Mouse (Mus musculus) intestine, embryonic 14.5 days (tissue): Measurements from ENCODE around the gene Cptp. TPM values are rescaled to one million over a fixed set of nuclear protein-coding genes. Genes with fewer than 3 reads are reported as not detected.
A peak's percentile ranks its signal among the peaks of the same experiment; 100 is the strongest.

Experiments
- ATAC-seq: fragments of 200-750 bp; cut with Nextera tagmentation; replicated peaks from 2 replicates; pipeline ENCODE4 v1.8.0; 2017; ENCODE audit warnings: low read depth, moderate number of reproducible peaks, moderate TSS enrichment, moderate library complexity; ENCODE audit not compliant: low FRiP score, low TSS enrichment
- DNase-seq: peaks from one replicate; pipeline ENCODE4 v3.0.0-alpha.2; 2018; ENCODE audit warnings: low spot score
- H3K27ac ChIP-seq: fragments of 300-500 bp; sonication (generic); 2 replicates; pipeline ENCODE4 v1.5.1; 2014; ENCODE audit warnings: low read depth, mild to moderate bottlenecking, control low read depth
- H3K27me3 ChIP-seq: fragments of 300-500 bp; sonication (generic); replicated peaks from 2 replicates; pipeline ENCODE4 v1.6.1; 2014; ENCODE audit warnings: low read length, control low read depth; ENCODE audit not compliant: control insufficient read depth, insufficient read depth
- H3K36me3 ChIP-seq: fragments of 300-500 bp; sonication (generic); 2 replicates; pipeline ENCODE4 v1.6.1; 2014; ENCODE audit warnings: low read length, control low read depth; ENCODE audit not compliant: control insufficient read depth, insufficient read depth
- H3K4me1 ChIP-seq: fragments of 300-500 bp; sonication (generic); replicated peaks from 2 replicates; pipeline ENCODE4 v1.6.1; 2014; ENCODE audit warnings: low read length, control low read depth, mixed read lengths; ENCODE audit not compliant: control insufficient read depth, insufficient read depth
- H3K4me2 ChIP-seq: fragments of 300-500 bp; sonication (generic); 2 replicates; pipeline ENCODE4 v1.6.1; 2014; ENCODE audit warnings: low read length
- H3K4me3 ChIP-seq: fragments of 300-500 bp; sonication (generic); 2 replicates; pipeline ENCODE4 v1.5.1; 2014; ENCODE audit warnings: low read depth, low read length, control low read depth, mixed read lengths
- H3K9ac ChIP-seq: fragments of 300-500 bp; sonication (generic); 2 replicates; pipeline ENCODE4 v1.6.1; 2014; ENCODE audit warnings: mild to moderate bottlenecking, low read length
- H3K9me3 ChIP-seq: fragments of 300-500 bp; sonication (generic); 2 replicates; pipeline ENCODE4 v1.6.1; 2016; ENCODE audit warnings: low read length, control low read depth; ENCODE audit not compliant: control insufficient read depth
- WGBS: fragments of 180-500 bp; shearing (Covaris S2); extraction: QIAGEN DNeasy Blood & Tissue Kit; methylation state at CpG from one replicate; pipeline ENCODE4 v1.1.7; 2014; 5-methylcytosine and 5-hydroxymethylcytosine counted together
- polyA plus RNA-seq: library from polyadenylated mRNA; unstranded; fragments of >200 nt; fragmentation: Nextera tagmentation; extraction: Ambion mirVana; gene quantifications from 2 replicates; pipeline ENCODE4 v1.2.1, GENCODE M21; 2014

The Cptp gene
- polyA plus RNA-seq, 1 experiment from 2014 or later, result 21.4 TPM

DNA sequence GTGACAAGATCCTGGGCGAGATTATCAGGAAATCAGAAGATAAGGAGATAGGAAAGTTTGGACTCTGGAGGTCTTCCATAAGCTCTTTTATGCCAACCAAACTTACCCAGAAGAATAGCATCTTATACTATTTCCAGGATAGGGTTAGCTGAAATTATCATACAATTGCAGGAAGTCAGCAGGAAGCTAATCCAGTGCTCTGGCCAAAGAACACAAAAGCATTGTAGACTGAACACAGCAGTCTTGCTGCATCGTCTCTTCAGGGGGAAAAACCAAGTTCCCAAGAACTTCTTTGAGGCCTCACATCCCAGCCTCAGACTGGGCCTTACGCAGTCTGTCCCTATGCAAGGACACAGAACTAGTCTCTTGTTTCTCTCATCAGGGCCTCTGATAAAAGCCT lies 14.3 kb upstream of the Cptp start:
- H3K27ac ChIP-seq, result peak overlapping the region; percentile 34
- H3K36me3 ChIP-seq, result peaks cover 56% of the 10 kb centered on the region
- H3K9me3 ChIP-seq, result no peaks in the 10 kb centered on the region
- ATAC-seq (no peak), DNase-seq (no peak)
- 77% methylated on average over 3 of the region's 3 CpGs for WGBS
- no peak overlapping the region for H3K9ac ChIP-seq
- no peaks in the 10 kb centered on the region for H3K4me1 ChIP-seq
- H3K4me2 ChIP-seq, result no peak overlapping the region
- H3K4me3 ChIP-seq, result no peak overlapping the region
- no peaks in the 10 kb centered on the region for H3K27me3 ChIP-seq

DNA sequence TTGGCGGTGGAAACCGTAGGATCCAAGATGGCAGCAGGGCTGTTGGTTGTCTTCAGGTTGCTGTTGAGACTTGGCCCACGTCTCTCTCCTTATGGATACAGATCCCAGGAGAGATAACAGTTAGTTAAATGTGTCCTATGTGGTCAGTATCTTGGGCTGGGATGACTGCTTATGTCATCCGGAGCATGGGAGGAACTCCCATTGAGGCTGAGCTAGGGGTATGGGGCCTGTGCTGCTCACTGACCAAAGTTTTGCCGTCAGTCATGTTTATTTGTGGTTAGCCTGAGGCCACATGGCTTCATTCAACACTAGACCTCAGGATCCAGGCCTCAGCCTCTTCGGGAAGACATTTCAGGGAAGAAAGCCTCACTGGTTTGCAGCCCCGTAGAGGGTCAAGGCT lies 2.2 kb upstream of the Cptp start:
- Histone ChIP-seq H3K27ac (no peak overlapping the region), H3K4me1 (peaks cover 17% of the 10 kb centered on the region), H3K36me3 (peaks cover 50% of the 10 kb centered on the region), H3K9ac (no peak overlapping the region), H3K27me3 (no peaks in the 10 kb centered on the region), H3K4me2 (no peak overlapping the region), H3K9me3 (no peaks in the 10 kb centered on the region), H3K4me3 (no peak overlapping the region)
- no peak for ATAC-seq
- no peak for DNase-seq
- 83% methylated on average over 7 of the region's 7 CpGs for WGBS

DNA sequence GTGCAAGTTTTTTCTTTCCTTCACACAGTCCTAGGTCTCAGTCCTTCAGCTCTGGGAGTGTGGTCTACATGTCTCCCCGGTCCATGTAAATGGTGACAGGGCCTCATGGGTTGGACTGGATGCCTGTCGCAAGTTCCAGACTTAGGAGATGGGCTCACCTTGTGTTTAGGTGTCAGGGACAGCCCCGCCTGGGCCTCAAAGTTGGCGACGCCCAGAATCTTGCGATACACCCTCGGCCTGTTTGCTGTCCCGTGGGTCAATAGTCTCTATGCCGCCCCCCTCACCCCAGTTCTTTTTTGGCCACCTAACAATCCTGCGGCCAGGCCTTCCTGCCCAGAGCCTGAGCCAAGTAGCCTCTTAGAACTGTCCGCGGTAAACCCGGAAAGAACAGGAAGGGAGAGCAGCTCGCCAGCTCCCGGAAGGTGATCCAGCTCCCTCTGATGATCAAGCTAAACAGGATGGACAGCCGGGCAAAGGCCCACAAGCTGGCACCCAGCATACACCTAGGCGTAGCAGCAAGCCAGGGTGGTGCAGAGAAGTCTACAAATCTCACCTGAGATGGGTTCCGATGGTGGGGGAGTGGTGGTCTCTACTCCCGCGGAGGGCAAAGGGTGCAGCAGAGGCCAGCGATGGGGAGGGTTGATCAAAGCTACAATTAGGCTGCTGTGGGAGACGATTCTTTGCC lies 484 bp downstream of the Cptp start:
- Histone ChIP-seq H3K36me3 (peaks cover 41% of the 10 kb centered on the region), H3K9ac (peak overlapping the region; percentile 66), H3K27me3 (no peaks in the 10 kb centered on the region), H3K4me3 (peak overlapping the region; percentile 73), H3K4me1 (peaks cover 17% of the 10 kb centered on the region), H3K9me3 (no peaks in the 10 kb centered on the region), H3K27ac (no peak overlapping the region), H3K4me2 (peak overlapping the region; percentile 88)
- ATAC-seq (peak; percentile 47), DNase-seq (no peak)
- WGBS, result 8% methylated on average over 22 of the region's 22 CpGs

DNA sequence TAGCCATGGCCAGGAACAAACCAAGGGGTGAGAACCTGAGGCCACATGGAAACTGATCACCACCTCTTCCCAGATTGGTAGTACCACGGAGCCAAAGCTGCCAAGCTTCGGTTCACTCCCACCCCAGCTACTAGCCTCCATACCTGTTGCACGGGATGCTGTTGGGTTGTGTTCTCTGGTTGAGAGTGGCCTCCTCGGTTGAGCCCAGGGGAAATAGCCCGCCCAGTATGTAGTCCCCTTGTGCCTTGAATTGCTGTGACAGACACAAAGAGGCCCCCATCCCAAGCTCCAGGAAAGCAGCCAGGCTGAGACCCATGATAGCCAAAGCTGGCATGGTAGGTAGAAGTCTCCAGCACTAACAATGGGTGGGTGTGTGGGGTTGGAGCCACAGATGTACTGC lies 6.2 kb downstream of the Cptp start, which contains the start of gene Tas1r3:
TSS of gene Tas1r3 (minus strand) at position 362 of the 400 bp plus-strand sequence.
- Histone ChIP-seq H3K9ac (no peak within 1 kb of the TSS), H3K9me3 (no peaks in the 10 kb centered on the region), H3K4me3 (no peak within 1 kb of the TSS), H3K27ac (no peak within 1 kb of the TSS), H3K4me1 (peaks cover under 1% of the 10 kb centered on the region; the same call in 1 of the 2 replicates), H3K36me3 (peaks cover 45% of the 10 kb centered on the region), H3K4me2 (no peak within 1 kb of the TSS), H3K27me3 (no peaks in the 10 kb centered on the region)
- no peak for DNase-seq
- no peak for ATAC-seq
- 78% methylated on average over 5 of the region's 5 CpGs for whole genome bisulfite sequencing

DNA sequence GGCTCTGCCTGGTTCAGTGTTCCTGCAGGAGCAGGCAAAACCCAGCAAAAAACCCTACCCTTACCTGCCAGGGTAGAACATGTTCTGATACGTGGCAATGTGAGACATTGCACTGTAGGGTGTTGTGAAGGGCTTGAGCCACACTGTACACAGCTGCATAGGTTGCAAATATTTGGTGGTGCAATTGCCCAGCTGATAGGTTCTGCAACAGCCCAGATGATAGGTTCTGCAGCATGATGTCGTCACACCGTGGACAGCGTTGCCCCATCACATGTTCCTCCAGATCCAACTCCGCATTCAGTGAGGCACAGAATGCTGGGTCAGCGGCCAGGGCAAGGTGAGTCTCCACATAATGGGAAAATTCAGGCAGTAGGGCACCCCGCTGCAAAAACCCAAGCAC lies 7.5 kb downstream of the Cptp start:
- WGBS, result 90% methylated on average over 7 of the region's 7 CpGs

DNA sequence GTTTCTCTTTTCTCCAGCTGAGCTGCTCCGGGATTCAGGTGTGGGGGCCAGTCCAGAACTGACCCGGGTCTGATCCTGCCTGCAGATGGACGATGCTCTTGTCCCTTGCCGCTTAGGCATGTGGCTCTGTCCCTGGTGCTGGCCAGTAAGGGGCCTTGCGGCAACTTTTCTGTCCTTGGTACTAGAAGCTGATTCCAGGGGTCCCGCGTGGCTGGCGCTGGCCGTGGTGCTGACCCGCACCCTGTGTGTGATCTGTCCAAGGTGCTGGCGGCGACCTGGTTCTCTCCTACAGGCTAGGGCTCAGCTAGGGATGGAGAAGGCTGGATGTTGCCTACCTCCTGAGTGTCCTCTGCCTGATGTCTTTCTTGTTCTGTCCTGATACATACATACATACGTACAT lies 9.9 kb downstream of the Cptp start:
- Histone ChIP-seq H3K36me3 (peaks cover 54% of the 10 kb centered on the region), H3K4me2 (no peak overlapping the region), H3K4me3 (no peak overlapping the region), H3K9ac (no peak overlapping the region), H3K27me3 (no peaks in the 10 kb centered on the region), H3K27ac (no peak overlapping the region), H3K4me1 (no peaks in the 10 kb centered on the region), H3K9me3 (no peaks in the 10 kb centered on the region)
- DNase-seq (peak; percentile 97), ATAC-seq (peak; percentile 55)
- 16% methylated on average over 13 of the region's 13 CpGs for WGBS

More for the DNA sequence above, 7.5 kb downstream of the Cptp start:
- Histone ChIP-seq H3K4me3 (no peak overlapping the region), H3K9me3 (no peaks in the 10 kb centered on the region), H3K27ac (no peak overlapping the region), H3K9ac (no peak overlapping the region), H3K4me2 (no peak overlapping the region), H3K36me3 (peaks cover 49% of the 10 kb centered on the region), H3K4me1 (no peaks in the 10 kb centered on the region), H3K27me3 (no peaks in the 10 kb centered on the region)
- DNase-seq, result no peak
- no peak for ATAC-seq

DNA sequence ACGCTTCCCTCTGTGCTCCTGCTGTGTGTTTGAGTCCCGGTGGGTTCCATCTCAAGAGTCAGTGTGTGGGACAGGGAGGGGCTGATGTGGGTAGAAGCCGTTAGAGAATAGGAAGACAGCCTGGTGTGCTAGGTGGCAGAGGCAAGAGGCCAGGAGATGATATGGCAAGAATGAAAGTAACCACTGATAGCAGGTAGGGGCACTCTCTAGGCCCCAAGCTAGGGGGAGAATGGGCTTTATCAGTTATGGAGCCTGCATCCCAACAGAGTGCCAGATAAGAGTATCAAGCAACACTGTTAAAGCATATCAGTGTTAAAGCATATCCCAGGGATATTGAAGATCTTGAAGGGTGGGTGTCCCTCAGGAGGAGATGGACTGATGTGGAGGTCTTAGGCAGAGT lies 12.4 kb downstream of the Cptp start:
- H3K27ac ChIP-seq, result no peak overlapping the region
- H3K36me3 ChIP-seq, result peaks cover 62% of the 10 kb centered on the region
- H3K4me1 ChIP-seq, result no peaks in the 10 kb centered on the region
- no peak overlapping the region for H3K4me2 ChIP-seq
- WGBS, result 86% methylated on average over 3 of the region's 3 CpGs
- H3K27me3 ChIP-seq, result no peaks in the 10 kb centered on the region
- H3K9ac ChIP-seq, result no peak overlapping the region
- no peaks in the 10 kb centered on the region for H3K9me3 ChIP-seq
- H3K4me3 ChIP-seq, result no peak overlapping the region
- no peak for ATAC-seq
- DNase-seq, result no peak

DNA sequence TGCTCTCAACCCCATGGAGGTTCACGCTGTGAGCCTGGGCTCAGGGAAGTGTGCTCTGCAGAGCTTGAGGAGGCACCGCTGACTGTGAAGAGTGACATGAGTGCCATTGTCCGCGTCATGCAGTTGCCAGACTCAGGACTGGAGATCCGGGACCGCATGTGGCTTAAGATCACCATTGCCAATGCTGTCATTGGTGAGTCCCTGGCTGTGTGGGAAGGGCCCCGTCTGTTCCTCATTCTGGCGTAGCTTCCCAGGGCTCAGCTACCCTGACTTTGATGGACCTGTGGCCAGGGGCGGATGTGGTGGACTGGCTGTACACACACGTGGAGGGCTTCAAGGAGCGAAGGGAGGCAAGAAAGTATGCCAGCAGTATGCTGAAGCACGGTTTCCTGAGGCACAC lies 13.2 kb downstream of the Cptp start:
- no peak overlapping the region for H3K9ac ChIP-seq
- no peak overlapping the region for H3K4me3 ChIP-seq
- no peaks in the 10 kb centered on the region for H3K27me3 ChIP-seq
- peaks cover 60% of the 10 kb centered on the region for H3K36me3 ChIP-seq
- no peak overlapping the region for H3K4me2 ChIP-seq
- no peaks in the 10 kb centered on the region for H3K4me1 ChIP-seq
- H3K27ac ChIP-seq, result no peak overlapping the region
- ATAC-seq (no peak), DNase-seq (no peak)
- H3K9me3 ChIP-seq, result no peaks in the 10 kb centered on the region
- WGBS, result 92% methylated on average over 12 of the region's 12 CpGs

DNA sequence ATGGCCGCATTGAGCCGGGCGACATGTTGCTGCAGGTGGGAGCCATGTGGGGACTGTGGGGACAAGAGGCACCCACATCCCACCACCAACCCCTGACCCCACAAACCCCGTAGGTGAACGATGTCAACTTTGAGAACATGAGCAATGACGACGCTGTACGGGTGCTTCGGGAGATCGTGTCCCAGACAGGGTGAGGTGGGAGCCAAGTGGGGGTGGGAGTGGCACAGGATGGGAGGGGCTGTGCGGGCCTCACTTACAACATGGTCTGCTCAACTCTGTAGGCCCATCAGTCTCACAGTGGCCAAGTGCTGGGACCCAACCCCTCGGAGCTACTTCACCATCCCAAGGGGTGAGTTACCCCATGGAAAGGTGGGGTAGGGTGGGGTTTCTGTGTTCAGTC lies 14.2 kb downstream of the Cptp start:
- no peaks in the 10 kb centered on the region for H3K27me3 ChIP-seq
- no peak overlapping the region for H3K4me2 ChIP-seq
- H3K9me3 ChIP-seq, result no peaks in the 10 kb centered on the region
- H3K36me3 ChIP-seq, result peaks cover 52% of the 10 kb centered on the region
- ATAC-seq, result 0 out of 2 replicates have a peak, but pooled peaks have one; percentile 21
- no peak overlapping the region for H3K9ac ChIP-seq
- H3K4me3 ChIP-seq, result no peak overlapping the region
- WGBS, result 97% methylated on average over 12 of the region's 12 CpGs
- no peak overlapping the region for H3K27ac ChIP-seq
- DNase-seq, result no peak
- H3K4me1 ChIP-seq, result no peaks in the 10 kb centered on the region
